Mouse (Mus musculus) small intestine, adult 2 months (tissue): ENCODE data around the gene Dennd1b.

Experiments
- CTCF ChIP-seq: fragments of 200-500 bp; IDR thresholded peaks from 2 replicates; pipeline ENCODE4 v1.5.1; 2012; ENCODE audit warnings: low read depth, mild to moderate bottlenecking, control low read depth, inconsistent platforms, low read length, moderate library complexity, mixed read lengths; ENCODE audit not compliant: insufficient replicate concordance, insufficient read length; ENCODE audit errors: extremely low read depth
- POLR2A ChIP-seq: fragments of 200-500 bp; IDR thresholded peaks from 2 replicates; pipeline ENCODE4 v1.6.1; 2012; ENCODE audit warnings: low read depth, mild to moderate bottlenecking, control low read depth, inconsistent platforms, low read length, moderate library complexity

DNA sequence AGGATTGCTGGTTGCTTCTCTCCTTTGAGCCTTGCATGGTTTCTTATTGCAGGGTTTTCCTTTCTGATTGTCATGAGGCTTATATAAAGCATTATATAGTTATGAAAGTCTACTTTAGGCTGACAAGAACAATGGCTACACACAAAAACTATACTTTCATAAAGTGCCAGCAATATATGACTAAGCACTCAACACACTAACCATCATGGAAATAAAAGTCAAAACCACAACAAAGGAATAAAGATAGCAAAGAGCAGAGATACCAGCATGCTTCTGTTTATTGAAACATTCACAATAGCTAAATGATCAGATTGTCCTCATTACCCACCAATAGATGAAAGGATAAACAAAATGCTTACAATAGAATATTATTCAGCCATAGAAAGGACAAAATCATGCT, 11.1 kb upstream of the Dennd1b start:
- no peak for TF ChIP-seq POLR2A
- no peak for TF ChIP-seq CTCF
